Mouse (Mus musculus) brain, embryonic 14.5 days (tissue): ENCODE measurements around the gene Tet2.

Experiments
- CTCF ChIP-seq: fragments of 200-500 bp; IDR thresholded peaks from 2 replicates; pipeline ENCODE4 v1.5.1; 2012; ENCODE audit warnings: inconsistent platforms, mild to moderate bottlenecking, moderate library complexity, borderline replicate concordance; ENCODE audit not compliant: insufficient read depth, insufficient read length; ENCODE audit errors: extremely low read depth
- POLR2A ChIP-seq: fragments of 200-500 bp; IDR thresholded peaks from 2 replicates; pipeline ENCODE4 v1.6.1; 2012; ENCODE audit warnings: mild to moderate bottlenecking, inconsistent platforms, borderline replicate concordance; ENCODE audit not compliant: poor library complexity, insufficient read depth, insufficient read length, severe bottlenecking; ENCODE audit errors: extremely low read depth

DNA sequence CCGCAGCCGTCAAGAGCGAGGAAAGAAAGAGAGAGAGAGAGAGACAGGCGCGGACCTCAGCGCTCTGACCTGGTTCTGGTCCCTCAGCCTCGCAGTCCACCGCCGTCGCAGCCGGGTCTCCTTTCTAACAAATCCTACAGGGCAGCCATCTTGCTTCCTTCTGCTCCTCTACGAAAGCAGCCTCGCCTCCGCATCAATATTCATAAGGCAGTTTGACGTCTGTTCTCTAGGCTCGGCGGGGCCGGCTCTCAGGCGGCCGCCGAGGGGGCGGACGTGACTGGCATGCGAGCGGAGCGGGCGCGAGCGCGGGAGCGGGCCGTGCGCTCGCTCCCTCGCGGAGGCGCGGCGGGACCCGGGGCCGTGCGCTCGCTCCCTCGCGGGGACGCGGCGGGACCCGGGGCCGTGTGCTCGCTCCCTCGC is 798 bp downstream of the Tet2 start:
- TF ChIP-seq CTCF, result no peak
- TF ChIP-seq POLR2A, result peak; percentile 66; the same call in 1 of the 2 replicates
